Mouse (Mus musculus): ENCODE measurements at regions not wholly inside any gene's neighbourhood (a gene's known extent, or its start where the extent isn't known, plus 50 kb on each side); places are given as distances from the start of the nearest gene placed in this dataset.
A peak's percentile ranks its signal among the peaks of the same experiment; 100 is the strongest.

GRCm38 (mm10) chr17:66266803-66267202 lies 143.5 kb downstream of the Ddx11 start:
- DNase-seq (ENCODE audit: low spot score) (no peak), ATAC-seq (replicated peaks; ENCODE audit: low FRiP score) (no peak)
- WGBS, result 86% methylated on average over 5 of the region's 5 CpGs
- H3K27me3 ChIP-seq (ENCODE audit: control insufficient read depth, insufficient read depth, low read length), result no peaks in the 10 kb centered on the region
- no peaks in the 10 kb centered on the region for H3K36me3 ChIP-seq (ENCODE audit: control insufficient read depth, insufficient read depth, low read length)
- no peak overlapping the region for H3K27ac ChIP-seq (ENCODE audit: low read depth, low read length)
- no peaks in the 10 kb centered on the region; the same call in 1 of the 2 replicates for H3K4me1 ChIP-seq (replicated peaks; ENCODE audit: control insufficient read depth, insufficient read depth, low read length)
- H3K4me3 ChIP-seq (ENCODE audit: low read depth, low read length), result no peak overlapping the region
- no peak overlapping the region for H3K4me2 ChIP-seq (ENCODE audit: low read depth, low read length, severe bottlenecking)
- no peak overlapping the region for H3K9ac ChIP-seq (ENCODE audit: low read length)
- H3K9me3 ChIP-seq (ENCODE audit: control insufficient read depth, low read length), result no peaks in the 10 kb centered on the region

GRCm38 (mm10) chr17:66267831-66268230 lies 144.5 kb downstream of the Ddx11 start:
- Histone ChIP-seq H3K4me1 (replicated peaks; ENCODE audit: control insufficient read depth, insufficient read depth, low read length) (no peaks in the 10 kb centered on the region; the same call in 1 of the 2 replicates), H3K36me3 (ENCODE audit: control insufficient read depth, insufficient read depth, low read length) (no peaks in the 10 kb centered on the region), H3K27ac (ENCODE audit: low read depth, low read length) (no peak overlapping the region), H3K9me3 (ENCODE audit: control insufficient read depth, low read length) (no peaks in the 10 kb centered on the region), H3K4me2 (ENCODE audit: low read depth, low read length, severe bottlenecking) (no peak overlapping the region), H3K9ac (ENCODE audit: low read length) (no peak overlapping the region), H3K27me3 (ENCODE audit: control insufficient read depth, insufficient read depth, low read length) (no peaks in the 10 kb centered on the region), H3K4me3 (ENCODE audit: low read depth, low read length) (no peak overlapping the region)
- WGBS, result 41% methylated on average over 6 of the region's 6 CpGs
- DNase-seq (ENCODE audit: low spot score) (no peak), ATAC-seq (replicated peaks; ENCODE audit: low FRiP score) (no peak)

DNA sequence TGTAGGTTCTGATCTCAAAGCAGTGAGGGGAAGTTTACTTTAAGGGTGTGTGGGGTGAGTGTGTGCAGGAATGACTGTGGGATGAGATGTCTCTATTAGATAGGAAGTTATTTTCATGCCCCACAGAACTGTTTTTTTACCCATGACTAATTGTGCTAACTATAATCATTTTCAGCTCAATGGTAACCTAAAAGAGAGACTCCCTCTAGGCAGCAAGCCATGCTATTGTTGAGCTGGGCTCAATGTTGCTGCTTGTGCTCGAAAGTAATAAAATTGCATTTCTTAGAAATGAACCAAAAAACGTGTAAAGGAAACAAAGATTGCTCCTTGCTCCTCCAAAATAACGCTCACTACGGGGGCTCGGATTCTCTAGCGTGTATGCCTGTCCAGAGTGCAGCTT lies 146.2 kb downstream of the Ddx11 start:
- DNase-seq (ENCODE audit: low spot score) (no peak), ATAC-seq (replicated peaks; ENCODE audit: low FRiP score) (no peak)
- Histone ChIP-seq H3K27me3 (ENCODE audit: control insufficient read depth, insufficient read depth, low read length) (no peaks in the 10 kb centered on the region), H3K9me3 (ENCODE audit: control insufficient read depth, low read length) (no peaks in the 10 kb centered on the region), H3K4me1 (replicated peaks; ENCODE audit: control insufficient read depth, insufficient read depth, low read length) (no peaks in the 10 kb centered on the region; the same call in 1 of the 2 replicates), H3K36me3 (ENCODE audit: control insufficient read depth, insufficient read depth, low read length) (no peaks in the 10 kb centered on the region), H3K4me2 (ENCODE audit: low read depth, low read length, severe bottlenecking) (no peak overlapping the region), H3K9ac (ENCODE audit: low read length) (no peak overlapping the region), H3K27ac (ENCODE audit: low read depth, low read length) (no peak overlapping the region), H3K4me3 (ENCODE audit: low read depth, low read length) (no peak overlapping the region)
- 79% methylated on average over 6 of the region's 6 CpGs for WGBS

GRCm38 (mm10) chr17:66271906-66272305 lies 148.6 kb downstream of the Ddx11 start:
- Histone ChIP-seq H3K4me3 (ENCODE audit: low read depth, low read length) (no peak overlapping the region), H3K4me1 (replicated peaks; ENCODE audit: control insufficient read depth, insufficient read depth, low read length) (no peaks in the 10 kb centered on the region), H3K9me3 (ENCODE audit: control insufficient read depth, low read length) (no peaks in the 10 kb centered on the region), H3K27ac (ENCODE audit: low read depth, low read length) (no peak overlapping the region), H3K9ac (ENCODE audit: low read length) (no peak overlapping the region), H3K27me3 (ENCODE audit: control insufficient read depth, insufficient read depth, low read length) (no peaks in the 10 kb centered on the region), H3K36me3 (ENCODE audit: control insufficient read depth, insufficient read depth, low read length) (no peaks in the 10 kb centered on the region), H3K4me2 (ENCODE audit: low read depth, low read length, severe bottlenecking) (no peak overlapping the region)
- ATAC-seq (replicated peaks; ENCODE audit: low FRiP score), result no peak
- DNase-seq (ENCODE audit: low spot score), result no peak
- 86% methylated on average over 7 of the region's 7 CpGs for WGBS

GRCm38 (mm10) chr17:66276778-66277177 lies 153.5 kb downstream of the Ddx11 start:
- H3K4me2 ChIP-seq (ENCODE audit: low read depth, low read length, severe bottlenecking), result no peak overlapping the region
- DNase-seq (ENCODE audit: low spot score) (peak; percentile 71), ATAC-seq (replicated peaks; ENCODE audit: low FRiP score) (peak; percentile 90)
- H3K9ac ChIP-seq (ENCODE audit: low read length), result no peak overlapping the region
- 52% methylated on average over 13 of the region's 13 CpGs for WGBS
- no peaks in the 10 kb centered on the region for H3K27me3 ChIP-seq (ENCODE audit: control insufficient read depth, insufficient read depth, low read length)
- no peak overlapping the region for H3K4me3 ChIP-seq (ENCODE audit: low read depth, low read length)
- no peaks in the 10 kb centered on the region for H3K36me3 ChIP-seq (ENCODE audit: control insufficient read depth, insufficient read depth, low read length)
- no peaks in the 10 kb centered on the region for H3K4me1 ChIP-seq (replicated peaks; ENCODE audit: control insufficient read depth, insufficient read depth, low read length)
- no peak overlapping the region for H3K27ac ChIP-seq (ENCODE audit: low read depth, low read length)
- no peaks in the 10 kb centered on the region for H3K9me3 ChIP-seq (ENCODE audit: control insufficient read depth, low read length)

DNA sequence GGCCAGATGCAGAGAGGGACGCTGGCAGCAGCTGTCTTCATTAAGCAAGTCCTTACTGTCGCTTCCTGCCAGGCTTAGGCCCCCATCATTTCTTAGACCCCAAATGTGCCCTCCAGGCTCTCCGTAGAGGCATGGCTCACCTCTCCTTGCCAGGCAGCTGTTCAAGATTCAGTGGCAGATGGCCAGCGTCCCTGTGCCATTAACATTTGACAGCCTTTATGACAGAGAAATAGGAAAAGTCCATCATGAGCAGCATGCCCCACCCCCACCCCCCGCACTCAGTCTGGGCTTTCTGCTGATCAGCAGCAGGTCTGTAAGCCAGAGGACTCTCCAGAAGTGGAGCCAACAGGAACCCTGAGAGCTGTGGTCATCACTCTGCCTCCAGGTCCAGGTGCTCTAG lies 154.7 kb downstream of the Ddx11 start:
- DNase-seq (ENCODE audit: low spot score) (peak; percentile 53), ATAC-seq (replicated peaks; ENCODE audit: low FRiP score) (0 out of 2 replicates have a peak, but pooled peaks have one; percentile 27)
- no peak overlapping the region for H3K27ac ChIP-seq (ENCODE audit: low read depth, low read length)
- H3K36me3 ChIP-seq (ENCODE audit: control insufficient read depth, insufficient read depth, low read length), result no peaks in the 10 kb centered on the region
- no peaks in the 10 kb centered on the region for H3K9me3 ChIP-seq (ENCODE audit: control insufficient read depth, low read length)
- no peak overlapping the region for H3K9ac ChIP-seq (ENCODE audit: low read length)
- H3K27me3 ChIP-seq (ENCODE audit: control insufficient read depth, insufficient read depth, low read length), result no peaks in the 10 kb centered on the region
- WGBS, result 84% methylated on average over 5 of the region's 5 CpGs
- H3K4me3 ChIP-seq (ENCODE audit: low read depth, low read length), result no peak overlapping the region
- no peaks in the 10 kb centered on the region for H3K4me1 ChIP-seq (replicated peaks; ENCODE audit: control insufficient read depth, insufficient read depth, low read length)
- no peak overlapping the region for H3K4me2 ChIP-seq (ENCODE audit: low read depth, low read length, severe bottlenecking)

DNA sequence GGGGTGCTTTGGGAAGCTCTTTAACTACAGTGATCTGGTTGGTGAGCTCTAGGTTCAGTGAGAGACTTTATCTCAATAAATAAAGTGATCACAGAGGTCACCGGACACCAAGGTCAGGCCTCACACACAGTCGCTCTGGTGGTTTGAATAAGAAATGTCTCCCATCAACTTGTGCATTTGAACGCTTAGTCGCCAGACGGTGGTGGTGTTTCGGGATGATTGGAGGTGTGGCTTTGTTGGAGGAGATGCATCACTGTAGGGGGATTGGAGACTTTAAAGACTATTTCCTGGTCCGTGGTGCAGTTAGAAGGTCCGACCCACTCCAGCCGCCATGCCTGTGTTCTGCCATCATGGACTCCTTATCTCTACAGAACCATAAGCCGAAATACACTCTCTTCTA lies 162.0 kb downstream of the Ddx11 start:
- no peak overlapping the region for H3K4me3 ChIP-seq (ENCODE audit: low read depth, low read length)
- WGBS, result 94% methylated on average over 10 of the region's 10 CpGs
- no peaks in the 10 kb centered on the region for H3K4me1 ChIP-seq (replicated peaks; ENCODE audit: control insufficient read depth, insufficient read depth, low read length)
- no peak overlapping the region for H3K9ac ChIP-seq (ENCODE audit: low read length)
- ATAC-seq (replicated peaks; ENCODE audit: low FRiP score), result no peak
- H3K27me3 ChIP-seq (ENCODE audit: control insufficient read depth, insufficient read depth, low read length), result no peaks in the 10 kb centered on the region
- H3K36me3 ChIP-seq (ENCODE audit: control insufficient read depth, insufficient read depth, low read length), result no peaks in the 10 kb centered on the region
- no peak overlapping the region for H3K4me2 ChIP-seq (ENCODE audit: low read depth, low read length, severe bottlenecking)
- H3K9me3 ChIP-seq (ENCODE audit: control insufficient read depth, low read length), result no peaks in the 10 kb centered on the region
- no peak for DNase-seq (ENCODE audit: low spot score)
- no peak overlapping the region for H3K27ac ChIP-seq (ENCODE audit: low read depth, low read length)

Data from forebrain, embryonic 11.5 days (tissue).